9 mouse cellular contexts compared by ENCODE assay signal in genomic region chr7:141047581-141048225, GRCm38 (mm10). TPM values are rescaled to one million over a fixed set of nuclear protein-coding genes. Genes with fewer than 3 reads are reported as not detected.
DNase-seq lines count a peak whose midpoint lies in the region; ATAC-seq and TF ChIP-seq lines count a peak whose summit lies in the region.
"Had no signal": no experiment of that assay in that cellular context is flagged by ENCODE, and none has a peak within 500 bp of the region (broad histone marks: within the 10 kb centered on the region; RNA-seq: fewer than 3 reads in every experiment).

No protein-coding gene starts in this region.

- no peak for TF ChIP-seq CTCF in E14TG2a.4 (conservative IDR thresholded peaks at IDR 0.05; ENCODE audit: low read length)
- no peak for TF ChIP-seq CTCF in brain, embryonic 14.5 days (IDR thresholded peaks at IDR 0.05; ENCODE audit: borderline replicate concordance, extremely low read depth, insufficient read depth, insufficient read length)
- no peak for TF ChIP-seq CTCF in heart, postnatal 0 days (IDR thresholded peaks at IDR 0.05; ENCODE audit: low read depth)
- no peak for TF ChIP-seq CTCF in liver, embryonic 14.5 days (IDR thresholded peaks at IDR 0.05; ENCODE audit: low read depth)

- H3K9ac ChIP-seq in forebrain, embryonic 12.5 days: peak overlapping the region; percentile 47
- H3K9ac ChIP-seq in heart, postnatal 0 days (replicated peaks; ENCODE audit: low read depth, low read length): no peak overlapping the region
- peak overlapping the region; percentile 48 for H3K9ac ChIP-seq in liver, embryonic 14.5 days (replicated peaks)
- H3K9ac ChIP-seq in neural tube, embryonic 12.5 days: peak overlapping the region; percentile 47

- H3K4me1 ChIP-seq in E14TG2a.4 (replicated peaks; ENCODE audit: low read depth, low read length): peaks cover 79% of the 10 kb centered on the region
- H3K4me1 ChIP-seq in forebrain, embryonic 12.5 days: peaks cover 16% of the 10 kb centered on the region
- H3K4me1 ChIP-seq in heart, postnatal 0 days (ENCODE audit: control insufficient read depth, insufficient read depth): no peaks in the 10 kb centered on the region; the same call in 1 of the 2 replicates
- peaks cover 31 to 36% of the 10 kb centered on the region in 2 experiments for H3K4me1 ChIP-seq in liver, embryonic 14.5 days (replicated peaks; ENCODE audit: control insufficient read depth in 2 of 2, insufficient read depth in 2 of 2, low read length in 1 of 2)
- H3K4me1 ChIP-seq in neural tube, embryonic 12.5 days: peaks cover 17% of the 10 kb centered on the region

- peak overlapping the region; percentile 75 for H3K4me3 ChIP-seq in E14TG2a.4 (replicated peaks; ENCODE audit: low read length)
- peak overlapping the region; percentile 37 for H3K4me3 ChIP-seq in forebrain, embryonic 12.5 days (replicated peaks)
- peak overlapping the region; percentile 27 for H3K4me3 ChIP-seq in heart, postnatal 0 days (ENCODE audit: low read depth, low read length)
- peak overlapping the region; percentile 43 to 51 for H3K4me3 ChIP-seq in liver, embryonic 14.5 days (ENCODE audit: insufficient read depth in 1 of 2, low read depth in 2 of 2, low read length in 2 of 2)
- H3K4me3 ChIP-seq in neural tube, embryonic 12.5 days: peak overlapping the region; percentile 31

- TF ChIP-seq EP300 in heart, postnatal 0 days (IDR thresholded peaks at IDR 0.05; ENCODE audit: low read depth): no peak
- TF ChIP-seq EP300 in liver, embryonic 14.5 days (IDR thresholded peaks at IDR 0.05; ENCODE audit: low read depth): no peak

- peak; percentile 85 for DNase-seq in brain, embryonic 14.5 days (ENCODE audit: low read depth)
- DNase-seq in heart, postnatal 0 days (ENCODE audit: low spot score): peak; percentile 91
- peak; percentile 80 to 91 for DNase-seq in kidney, postnatal 25 days
- peak in 1 of 3 experiments; percentile 44 for DNase-seq in liver, embryonic 14.5 days (ENCODE audit: low read depth in 3 of 3, low spot score in 3 of 3)
- peak; percentile 65 for DNase-seq in urinary bladder, postnatal 25 days (ENCODE audit: low spot score)

- no peaks in the 10 kb centered on the region for H3K9me3 ChIP-seq in E14TG2a.4 (ENCODE audit: low read length)
- H3K9me3 ChIP-seq in forebrain, embryonic 12.5 days: no peaks in the 10 kb centered on the region
- H3K9me3 ChIP-seq in heart, postnatal 0 days (replicated peaks; ENCODE audit: control insufficient read depth, low read length): no peaks in the 10 kb centered on the region
- no peaks in the 10 kb centered on the region for H3K9me3 ChIP-seq in liver, embryonic 14.5 days (ENCODE audit: control insufficient read depth, low read length)
- no peaks in the 10 kb centered on the region for H3K9me3 ChIP-seq in neural tube, embryonic 12.5 days

- 3% methylated on average over 15 of the region's 19 CpGs for WGBS in forebrain, embryonic 12.5 days
- WGBS in heart, postnatal 0 days: 6% methylated on average over 15 of the region's 19 CpGs
- 6% methylated on average over 16 of the region's 19 CpGs for WGBS in liver, embryonic 14.5 days (ENCODE audit: insufficient replicate concordance)
- WGBS in neural tube, embryonic 12.5 days: 6% methylated on average over 15 of the region's 19 CpGs

- no peaks in the 10 kb centered on the region for H3K27me3 ChIP-seq in E14TG2a.4 (ENCODE audit: insufficient read depth, low read length)
- peaks cover 10% of the 10 kb centered on the region; the same call in 1 of the 2 replicates for H3K27me3 ChIP-seq in forebrain, embryonic 12.5 days
- no peaks in the 10 kb centered on the region for H3K27me3 ChIP-seq in heart, postnatal 0 days (ENCODE audit: control insufficient read depth, insufficient read depth, low read length)
- H3K27me3 ChIP-seq in liver, embryonic 14.5 days (ENCODE audit: control insufficient read depth, insufficient read depth, low read length): no peaks in the 10 kb centered on the region
- no peaks in the 10 kb centered on the region for H3K27me3 ChIP-seq in neural tube, embryonic 12.5 days (replicated peaks)

- peak; percentile 16; the same call in 1 of the 2 replicates for TF ChIP-seq POLR2A in brain, embryonic 14.5 days (IDR thresholded peaks at IDR 0.05; ENCODE audit: borderline replicate concordance, extremely low read depth, insufficient read depth, insufficient read length, poor library complexity, severe bottlenecking)

- peak overlapping the region; percentile 79 for H3K4me2 ChIP-seq in forebrain, embryonic 12.5 days
- H3K4me2 ChIP-seq in heart, postnatal 0 days (ENCODE audit: low read depth, low read length): peak overlapping the region; percentile 60
- H3K4me2 ChIP-seq in liver, embryonic 14.5 days (ENCODE audit: low read depth): peak overlapping the region; percentile 88
- peak overlapping the region; percentile 74 for H3K4me2 ChIP-seq in neural tube, embryonic 12.5 days (replicated peaks)

- H3K36me3 ChIP-seq in E14TG2a.4 (ENCODE audit: insufficient read depth, low read length): no peaks in the 10 kb centered on the region
- H3K36me3 ChIP-seq in forebrain, embryonic 12.5 days (replicated peaks): no peaks in the 10 kb centered on the region
- H3K36me3 ChIP-seq in heart, postnatal 0 days (replicated peaks; ENCODE audit: control insufficient read depth, insufficient read depth, low read length): no peaks in the 10 kb centered on the region
- no peaks in the 10 kb centered on the region for H3K36me3 ChIP-seq in liver, embryonic 14.5 days (replicated peaks; ENCODE audit: control insufficient read depth, insufficient read depth, low read depth)
- no peaks in the 10 kb centered on the region for H3K36me3 ChIP-seq in neural tube, embryonic 12.5 days

- H3K27ac ChIP-seq in forebrain, embryonic 12.5 days: 0 out of 2 replicates have a peak overlapping the region, but pooled peaks have one; percentile 31
- H3K27ac ChIP-seq in heart, postnatal 0 days (ENCODE audit: low read depth): peak overlapping the region; percentile 91
- H3K27ac ChIP-seq in liver, embryonic 14.5 days: peak overlapping the region; percentile 38
- H3K27ac ChIP-seq in neural tube, embryonic 12.5 days: no peak overlapping the region

- ATAC-seq in forebrain, embryonic 12.5 days (ENCODE audit: low FRiP score): peak; percentile 68
- ATAC-seq in heart, postnatal 0 days (ENCODE audit: insufficient read depth, low read depth): peak; percentile 89
- ATAC-seq in liver, embryonic 14.5 days (ENCODE audit: insufficient read depth): peak; percentile 61
- peak; percentile 77 for ATAC-seq in neural tube, embryonic 12.5 days (ENCODE audit: low FRiP score, low read depth)

RNA-seq across cellular contexts. Expression of gene B4galnt4, which starts 13.2 kb away (rescaled TPM):
- 151 and 166 TPM in 2 replicates for polyA plus RNA-seq in brain, embryonic 14.5 days (2012; rRNA removed)
- polyA plus RNA-seq in forebrain, embryonic 12.5 days (2016; fragmentation: Nextera tagmentation; extraction: Ambion mirVana): 40.7 and 43.6 TPM in 2 replicates
- total RNA-seq in heart, postnatal 0 days (2014; rRNA removed; ENCODE audit: low replicate concordance): 0.43 TPM in 1 of 2 replicates, not detected in the other
- polyA plus RNA-seq in heart, postnatal 0 days (2015; fragmentation: Nextera tagmentation; extraction: Ambion mirVana): 0.10 TPM in 1 of 2 replicates, not detected in the other
- 0.64 and 0.84 TPM in 2 replicates for polyA plus RNA-seq in liver, embryonic 14.5 days (2012; rRNA removed)
- 0.39 and 0.68 TPM in 2 replicates for polyA plus RNA-seq in liver, embryonic 14.5 days (2014; fragmentation: Nextera tagmentation; extraction: Ambion mirVana)
- 40.8 and 41.5 TPM in 2 replicates for polyA plus RNA-seq in neural tube, embryonic 12.5 days (2016; fragmentation: Nextera tagmentation; extraction: Ambion mirVana)

RNA-seq across cellular contexts. Expression of gene Gm17387, which starts 18.8 kb away (rescaled TPM):
- not detected in 2 replicates for polyA plus RNA-seq in brain, embryonic 14.5 days (2012; rRNA removed)
- polyA plus RNA-seq in forebrain, embryonic 12.5 days (2016; fragmentation: Nextera tagmentation; extraction: Ambion mirVana): not detected in 2 replicates
- not detected in 2 replicates for total RNA-seq in heart, postnatal 0 days (2014; rRNA removed; ENCODE audit: low replicate concordance)
- not detected in 2 replicates for polyA plus RNA-seq in heart, postnatal 0 days (2015; fragmentation: Nextera tagmentation; extraction: Ambion mirVana)
- polyA plus RNA-seq in liver, embryonic 14.5 days (2012; rRNA removed): not detected in 2 replicates
- polyA plus RNA-seq in liver, embryonic 14.5 days (2014; fragmentation: Nextera tagmentation; extraction: Ambion mirVana): not detected in 2 replicates
- polyA plus RNA-seq in neural tube, embryonic 12.5 days (2016; fragmentation: Nextera tagmentation; extraction: Ambion mirVana): not detected in 2 replicates
- total RNA-seq: adrenal gland, postnatal 4 days had no signal

RNA-seq across cellular contexts. Expression of gene Ifitm6, which starts 30.0 kb away (rescaled TPM):
- 0.73 and 0.77 TPM in 2 replicates for polyA plus RNA-seq in brain, embryonic 14.5 days (2012; rRNA removed)
- not detected in 2 replicates for polyA plus RNA-seq in forebrain, embryonic 12.5 days (2016; fragmentation: Nextera tagmentation; extraction: Ambion mirVana)
- total RNA-seq in heart, postnatal 0 days (2014; rRNA removed; ENCODE audit: low replicate concordance): not detected in 2 replicates
- 0.30 and 0.74 TPM in 2 replicates for polyA plus RNA-seq in heart, postnatal 0 days (2015; fragmentation: Nextera tagmentation; extraction: Ambion mirVana)
- 8.3 and 9.2 TPM in 2 replicates for polyA plus RNA-seq in liver, embryonic 14.5 days (2012; rRNA removed)
- 6.0 and 9.6 TPM in 2 replicates for polyA plus RNA-seq in liver, embryonic 14.5 days (2014; fragmentation: Nextera tagmentation; extraction: Ambion mirVana)
- polyA plus RNA-seq in neural tube, embryonic 12.5 days (2016; fragmentation: Nextera tagmentation; extraction: Ambion mirVana): 0.42 and 0.54 TPM in 2 replicates

RNA-seq across cellular contexts. Expression of gene Pkp3, which starts 30.3 kb away (rescaled TPM):
- 2.5 and 2.9 TPM in 2 replicates for polyA plus RNA-seq in brain, embryonic 14.5 days (2012; rRNA removed)
- polyA plus RNA-seq in forebrain, embryonic 12.5 days (2016; fragmentation: Nextera tagmentation; extraction: Ambion mirVana): 1.3 and 1.5 TPM in 2 replicates
- 3.8 TPM in 1 of 2 replicates, not detected in the other for total RNA-seq in heart, postnatal 0 days (2014; rRNA removed; ENCODE audit: low replicate concordance)
- 0.19 and 0.20 TPM in 2 replicates for polyA plus RNA-seq in heart, postnatal 0 days (2015; fragmentation: Nextera tagmentation; extraction: Ambion mirVana)
- polyA plus RNA-seq in liver, embryonic 14.5 days (2012; rRNA removed): 0.33 and 0.51 TPM in 2 replicates
- polyA plus RNA-seq in liver, embryonic 14.5 days (2014; fragmentation: Nextera tagmentation; extraction: Ambion mirVana): 0.36 and 0.80 TPM in 2 replicates
- polyA plus RNA-seq in neural tube, embryonic 12.5 days (2016; fragmentation: Nextera tagmentation; extraction: Ambion mirVana): 1.6 and 3.1 TPM in 2 replicates

RNA-seq across cellular contexts. Expression of gene Ifitm3, which starts 37.1 kb away (rescaled TPM):
- polyA plus RNA-seq in brain, embryonic 14.5 days (2012; rRNA removed): 13.0 and 26.1 TPM in 2 replicates
- 11.6 and 13.0 TPM in 2 replicates for polyA plus RNA-seq in forebrain, embryonic 12.5 days (2016; fragmentation: Nextera tagmentation; extraction: Ambion mirVana)
- 148 and 324 TPM in 2 replicates for total RNA-seq in heart, postnatal 0 days (2014; rRNA removed; ENCODE audit: low replicate concordance)
- 202 and 230 TPM in 2 replicates for polyA plus RNA-seq in heart, postnatal 0 days (2015; fragmentation: Nextera tagmentation; extraction: Ambion mirVana)
- 27.8 and 30.8 TPM in 2 replicates for polyA plus RNA-seq in liver, embryonic 14.5 days (2012; rRNA removed)
- polyA plus RNA-seq in liver, embryonic 14.5 days (2014; fragmentation: Nextera tagmentation; extraction: Ambion mirVana): 61.5 and 73.5 TPM in 2 replicates
- 23.9 and 29.2 TPM in 2 replicates for polyA plus RNA-seq in neural tube, embryonic 12.5 days (2016; fragmentation: Nextera tagmentation; extraction: Ambion mirVana)

Comparison
In these comparisons a context has a peak if more than half of its experiments do, and no peak if none do; other contexts are left out.
1. RNA of gene B4galnt4, which starts 13.2 kb away (polyA plus RNA-seq): 151 to 166 TPM in brain, embryonic 14.5 days, 40.8 to 41.5 TPM in neural tube, embryonic 12.5 days and 40.7 to 43.6 TPM in forebrain, embryonic 12.5 days; 0.39 to 0.84 TPM in liver, embryonic 14.5 days and 0.10 TPM in heart, postnatal 0 days; every median in the first group is over 10 times any median in the second.
2. Peak in every context shown above with its lines, with median percentiles within 50 percentile points of each other: H3K4me3 ChIP-seq, ATAC-seq and H3K4me2 ChIP-seq.